Mouse (Mus musculus) liver, postnatal 0 days (tissue): Measurements from ENCODE around the gene Srsf1.
"Not testable (repeated sequence)": the region's sequence is repeated elsewhere in the genome, so short reads cannot be mapped to it uniquely, and the experiment has no call there.

ENCODE experiments used
- CTCF ChIP-seq: sonication (generic); IDR thresholded peaks from 2 replicates; pipeline ENCODE4 v1.5.1; 2016; ENCODE audit warnings: antibody characterized with exemption, low read depth
- EP300 ChIP-seq: IDR thresholded peaks from 2 replicates; pipeline ENCODE4 v1.6.1; 2016; ENCODE audit warnings: antibody characterized with exemption, low read depth, mild to moderate bottlenecking

GRCm38 (mm10) chr11:88045159-88045558 is 2.0 kb upstream of the Srsf1 start:
- TF ChIP-seq CTCF, EP300: not testable (repeated sequence)
